Mouse (Mus musculus): ENCODE results near the gene Aldh5a1.

Aldh5a1 gene

DNA sequence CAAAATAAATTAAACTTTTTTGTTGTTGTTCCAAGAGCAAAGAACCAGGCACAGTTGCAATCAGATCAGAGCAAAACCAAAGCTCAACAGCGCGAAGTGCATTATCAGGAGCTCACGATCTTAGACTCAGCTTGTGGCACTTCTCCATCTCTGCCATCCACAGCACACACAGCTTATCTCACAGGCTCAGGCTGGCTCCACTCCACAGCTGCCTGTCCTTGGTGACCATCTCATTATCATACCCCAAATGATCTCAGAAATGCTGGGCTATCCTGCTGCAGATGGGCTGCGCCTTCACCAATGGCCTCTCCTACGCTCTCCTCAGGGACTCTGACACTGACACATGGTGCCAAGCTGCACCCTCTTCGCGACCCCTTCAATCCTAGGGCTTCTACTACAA is 4.3 kb downstream of the Aldh5a1 start:
- no peak for DNase-seq (ENCODE audit: low spot score in 2 of 2)

DNA sequence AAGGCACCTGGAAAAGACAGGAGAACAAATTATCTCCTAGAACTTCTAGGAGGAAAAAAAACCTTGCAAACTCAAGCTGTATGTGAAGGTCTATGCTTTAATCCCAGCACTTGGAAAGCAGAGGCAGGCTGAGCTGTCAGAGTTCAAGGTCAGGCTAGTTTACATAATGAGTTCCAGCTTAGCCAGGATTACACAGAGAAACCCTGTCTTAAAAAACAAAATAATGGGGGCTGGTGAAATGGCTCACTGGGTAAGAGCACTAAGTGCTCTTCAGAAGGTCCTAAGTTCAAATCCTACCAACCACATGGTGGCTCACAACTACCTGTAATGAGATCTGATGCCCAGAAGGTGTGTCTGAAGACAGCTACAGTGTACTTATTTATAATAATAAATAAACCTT is 6.9 kb downstream of the Aldh5a1 start:
- DNase-seq (ENCODE audit: low spot score in 2 of 2) = no peak

DNA sequence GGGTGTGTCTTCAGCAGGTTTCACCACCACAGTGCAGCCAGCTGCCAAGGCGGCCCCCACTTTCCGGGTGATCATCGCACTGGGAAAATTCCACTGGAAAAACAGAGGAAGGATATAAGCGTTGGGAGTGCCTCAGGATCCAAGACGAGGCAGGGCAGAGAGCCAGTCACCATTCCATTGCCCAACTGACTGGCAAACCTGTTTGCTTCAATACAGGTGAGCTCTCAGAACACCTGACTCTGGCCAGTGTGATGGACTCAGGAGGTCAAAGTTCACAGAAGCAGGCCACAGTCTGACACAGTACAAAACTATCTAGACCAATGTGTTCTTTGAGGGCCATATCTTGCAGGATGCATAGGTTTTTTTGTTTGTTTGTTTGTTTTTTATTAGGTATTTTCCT is 13.5 kb downstream of the Aldh5a1 start:
- DNase-seq (ENCODE audit: low spot score in 2 of 2) = no peak

DNA sequence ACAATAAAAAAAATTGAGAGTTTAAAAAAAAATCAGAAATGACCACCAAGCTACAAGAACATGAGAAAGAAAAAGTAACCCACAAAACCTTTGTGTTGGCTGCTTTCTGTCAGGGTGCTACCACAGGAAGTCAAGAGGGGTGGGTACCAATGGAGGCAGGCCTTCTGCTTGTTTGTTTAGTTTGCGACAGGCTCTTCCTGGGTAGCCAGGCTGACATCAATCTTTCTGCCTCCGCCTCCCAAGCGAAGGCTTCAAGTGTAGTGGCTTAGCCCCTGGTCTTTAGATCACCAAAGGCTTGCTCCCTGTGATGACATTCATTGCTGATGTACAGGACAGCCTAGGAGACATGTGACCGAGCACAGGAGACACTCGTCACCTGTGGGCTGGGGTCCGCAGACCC is 16.2 kb downstream of the Aldh5a1 start:
- peak; percentile 28 to 41 for DNase-seq (ENCODE audit: low spot score in 2 of 2)

GRCm38 (mm10) chr13:24920333-24920977 is 17.0 kb downstream of the Aldh5a1 start:
- peak; percentile 37 to 58 for DNase-seq (ENCODE audit: low spot score in 2 of 2)

DNA sequence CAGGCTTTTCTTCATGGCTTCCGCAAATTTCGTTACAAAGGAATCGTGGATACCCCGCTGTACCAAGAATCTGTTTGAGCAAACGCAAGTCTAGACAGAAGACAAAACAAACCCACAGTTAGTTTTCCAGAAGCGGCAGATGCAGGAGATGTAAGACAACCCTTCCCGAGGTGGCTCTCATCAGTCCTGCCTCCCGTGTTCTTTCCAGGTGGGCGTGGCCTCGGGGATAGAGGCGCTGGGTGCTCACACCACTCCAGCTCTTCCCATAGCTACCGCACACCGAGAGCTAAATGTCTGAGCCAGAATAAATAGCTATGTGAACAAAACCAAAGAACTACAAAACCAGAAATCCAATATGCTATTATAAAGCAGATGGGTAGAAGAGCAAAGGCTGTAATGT is 21.6 kb downstream of the Aldh5a1 start:
- DNase-seq (ENCODE audit: low spot score in 2 of 2) = no peak

DNA sequence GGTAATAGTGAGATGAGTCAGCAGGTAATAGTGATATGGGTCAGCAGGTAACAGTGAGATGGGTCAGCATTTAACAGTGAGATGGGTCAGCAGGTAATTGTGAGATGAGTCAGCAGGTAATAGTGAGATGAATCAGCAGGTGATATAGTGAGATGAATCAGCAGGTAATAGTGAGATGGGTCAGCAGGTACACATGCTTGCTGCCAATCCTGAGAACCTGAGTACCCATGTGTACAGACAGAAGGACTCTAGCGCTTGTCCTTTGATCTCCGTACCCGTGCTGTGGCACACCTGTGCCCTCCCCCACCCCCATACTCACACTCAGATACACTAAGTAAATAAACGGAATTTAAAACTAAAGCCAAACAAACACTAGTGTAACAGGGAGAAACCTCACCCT is 22.5 kb downstream of the Aldh5a1 start:
- DNase-seq (ENCODE audit: low spot score in 2 of 2) = no peak

GRCm38 (mm10) chr13:24913576-24913975 is 23.9 kb downstream of the Aldh5a1 start:
- DNase-seq (ENCODE audit: low spot score in 2 of 2) = no peak

DNA sequence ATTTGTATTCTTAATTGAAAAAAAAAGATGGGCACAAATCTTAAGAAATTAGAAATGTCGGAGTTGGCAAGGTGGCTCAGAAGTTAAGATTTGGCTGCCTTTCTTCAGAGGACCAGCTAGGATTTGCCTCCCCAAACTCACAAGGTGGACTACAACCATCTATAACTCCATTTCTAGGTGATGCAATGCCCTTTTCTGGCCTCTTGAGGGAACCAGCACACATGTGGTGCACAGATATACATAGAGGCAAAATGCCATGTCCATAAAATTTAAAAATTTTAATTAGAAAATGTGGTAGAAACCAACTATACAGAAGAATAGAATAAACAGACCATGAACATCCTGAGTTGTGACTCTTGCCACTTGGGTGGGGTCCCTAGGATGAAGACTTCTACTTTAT is 28.3 kb downstream of the Aldh5a1 start:
- no peak for DNase-seq (ENCODE audit: low spot score in 2 of 2)

GRCm38 (mm10) chr13:24906831-24907570 is 30.5 kb downstream of the Aldh5a1 start:
- DNase-seq (ENCODE audit: low spot score in 2 of 2) = no peak

DNA sequence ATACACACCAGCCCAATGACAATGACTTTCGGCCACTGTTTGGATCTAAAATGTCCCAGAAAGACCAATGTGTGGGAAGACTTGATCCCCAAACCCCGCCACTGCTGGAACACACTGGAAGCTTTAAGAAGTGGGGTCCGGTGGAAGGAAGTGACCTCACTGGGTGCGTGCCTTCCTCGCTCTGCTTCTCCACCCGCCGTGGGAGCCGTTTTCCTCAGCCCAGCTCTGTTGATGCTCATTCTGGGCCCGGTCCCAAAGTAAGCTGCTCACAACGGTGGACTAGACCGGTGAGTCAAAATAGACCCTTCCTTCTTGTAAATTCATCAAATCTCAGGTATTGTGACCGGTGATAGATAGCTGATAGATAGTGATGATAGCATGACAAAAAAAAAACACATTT is 32.0 kb downstream of the Aldh5a1 start:
- no peak for DNase-seq (ENCODE audit: low spot score in 2 of 2)

DNA sequence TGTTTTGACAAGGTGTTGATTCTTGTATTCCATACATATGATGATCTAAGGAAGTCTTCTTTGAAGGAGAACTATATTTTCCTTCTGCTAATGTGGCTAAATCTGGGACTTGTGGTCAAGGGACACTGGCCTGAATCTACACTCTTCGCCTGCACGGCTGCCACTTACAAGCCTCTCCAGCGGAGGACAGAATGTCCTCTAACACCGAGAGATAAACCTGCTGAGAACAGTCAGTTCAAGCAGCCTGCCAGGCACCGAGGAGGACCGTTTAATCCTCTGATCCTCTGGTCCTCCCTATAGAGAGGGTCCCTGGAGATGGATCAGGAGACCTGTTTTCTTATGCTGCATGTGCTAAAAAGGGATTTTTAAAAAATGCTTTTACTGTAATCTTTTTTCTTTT is 34.0 kb downstream of the Aldh5a1 start:
- no peak for DNase-seq (ENCODE audit: low spot score in 2 of 2)

DNA sequence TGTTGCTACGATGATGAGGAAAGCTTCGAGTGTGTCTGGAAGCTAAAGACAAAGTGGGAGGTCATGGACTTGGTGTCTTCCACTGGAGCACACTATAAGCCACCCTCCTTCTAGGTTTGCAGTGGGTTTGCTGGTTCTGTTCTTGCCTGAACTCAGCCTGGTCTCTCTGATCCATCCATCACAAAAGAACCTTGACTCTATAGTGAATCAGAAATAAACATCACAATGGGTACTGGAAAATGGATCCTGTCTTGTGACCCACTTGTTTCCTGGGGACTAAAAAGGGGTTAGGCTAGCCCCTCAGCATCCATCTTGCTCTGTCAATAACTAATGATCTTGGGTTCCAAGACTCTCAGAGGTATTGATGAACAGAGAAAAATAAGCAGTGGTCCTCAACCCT is 35.5 kb downstream of the Aldh5a1 start:
- DNase-seq (ENCODE audit: low spot score in 2 of 2) = no peak

GRCm38 (mm10) chr13:24893880-24894279 is 43.6 kb downstream of the Aldh5a1 start:
- DNase-seq (ENCODE audit: low spot score in 2 of 2) = no peak

DNA sequence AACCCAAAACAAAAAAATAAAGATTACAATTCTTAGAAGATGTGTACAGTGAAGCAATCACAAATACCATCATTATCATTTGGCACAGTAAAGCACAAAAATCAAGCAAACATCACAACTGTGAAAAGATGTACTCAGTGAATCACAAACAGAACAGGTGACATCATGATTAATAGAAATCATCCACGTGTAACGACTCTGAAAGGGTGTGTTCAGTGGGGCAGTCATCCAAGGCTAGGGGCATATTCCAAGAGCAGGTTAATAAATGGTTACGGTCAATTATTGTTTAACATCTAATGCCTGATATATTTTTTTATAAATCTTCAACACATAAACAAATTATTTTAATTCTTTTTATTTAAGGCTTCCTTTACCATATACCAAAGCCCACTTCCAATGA is 44.9 kb downstream of the Aldh5a1 start:
- DNase-seq (ENCODE audit: low spot score in 2 of 2) = no peak

- no peak for DNase-seq (ENCODE audit: low spot score in 2 of 2)
Observed at GRCm38 (mm10) chr13:24889554-24889953, 47.9 kb downstream of the Aldh5a1 start.

GRCm38 (mm10) chr13:24882411-24882810 is 55.0 kb downstream of the Aldh5a1 start:
- no peak for DNase-seq (ENCODE audit: low spot score in 2 of 2)

DNA sequence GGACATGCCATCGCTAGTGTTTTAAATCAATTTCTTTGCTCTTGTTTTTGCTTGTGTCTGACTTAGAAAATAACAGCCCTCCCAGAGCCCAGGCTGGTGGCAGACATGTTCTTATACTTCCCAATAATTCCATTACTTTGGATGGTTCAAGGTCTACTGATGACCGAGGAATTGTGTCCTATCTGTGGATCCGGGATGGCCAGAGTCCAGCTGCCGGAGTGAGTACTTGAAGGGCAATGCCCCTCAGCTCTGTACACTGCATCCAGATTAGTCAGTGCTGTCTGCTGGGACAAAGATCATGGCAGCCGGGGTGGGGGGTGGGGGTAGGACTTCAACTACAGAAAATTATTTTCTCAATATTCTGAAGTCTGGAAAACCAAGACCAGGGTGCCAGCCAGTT is 56.8 kb downstream of the Aldh5a1 start:
- DNase-seq (ENCODE audit: low spot score in 2 of 2) = no peak

DNA sequence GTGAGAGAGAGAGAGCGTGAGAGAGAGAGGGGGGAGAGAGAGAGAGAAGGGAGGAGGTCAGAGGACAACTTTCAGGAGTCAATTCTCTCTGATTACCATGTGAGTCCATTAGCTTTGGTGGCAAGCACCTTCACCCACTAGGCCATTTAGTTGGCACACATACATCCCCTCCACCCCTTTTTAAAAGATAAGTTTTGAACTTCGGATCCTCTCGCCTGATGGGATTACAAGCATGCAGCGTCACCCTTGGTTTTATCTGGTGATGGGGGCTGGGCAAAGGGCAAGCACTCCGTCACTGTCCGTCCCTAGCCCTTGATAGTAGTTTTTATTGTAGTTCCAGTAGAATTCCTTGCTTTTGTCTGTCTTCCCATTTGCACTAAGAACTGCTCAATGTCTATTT is 57.3 kb downstream of the Aldh5a1 start:
- no peak for DNase-seq (ENCODE audit: low spot score in 2 of 2)

DNA sequence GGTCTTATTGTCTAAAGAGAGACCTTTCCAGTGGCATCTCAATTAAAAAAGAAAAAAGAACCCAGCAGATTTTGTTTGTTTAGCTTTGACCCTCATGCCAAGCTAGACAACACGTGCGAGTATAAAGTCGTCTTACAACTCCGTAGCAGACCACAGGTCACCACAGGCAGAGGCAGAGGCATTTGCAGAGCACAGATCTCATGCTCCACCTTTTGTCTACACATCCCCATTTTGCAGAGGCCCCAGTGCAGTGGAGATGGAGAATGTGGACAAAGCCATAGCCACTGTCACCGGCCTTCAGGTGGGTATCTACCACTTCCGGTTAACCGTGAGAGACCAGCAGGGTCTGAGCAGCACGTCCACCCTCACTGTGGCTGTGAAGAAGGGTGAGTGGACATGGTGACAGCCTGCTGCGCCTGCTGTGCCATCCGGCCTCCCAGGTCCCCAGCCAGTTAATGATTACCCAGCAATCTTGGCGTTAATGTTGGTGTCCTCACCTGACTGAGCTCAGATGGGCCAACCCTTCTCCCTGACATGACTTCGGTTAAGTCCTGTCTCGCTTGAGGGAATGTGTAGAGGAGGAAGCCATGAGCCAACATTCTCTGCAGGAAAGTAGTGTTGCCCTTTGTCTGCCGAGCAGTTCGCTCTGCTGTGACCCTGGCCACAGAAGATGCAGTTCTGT is 58.0 kb downstream of the Aldh5a1 start:
- DNase-seq (ENCODE audit: low spot score in 2 of 2) = no peak

- DNase-seq (ENCODE audit: low spot score in 2 of 2) = no peak
Observed at GRCm38 (mm10) chr13:24868233-24868632, 69.2 kb downstream of the Aldh5a1 start.

GRCm38 (mm10) chr13:24867789-24868188 is 69.7 kb downstream of the Aldh5a1 start:
- no peak for DNase-seq (ENCODE audit: low spot score in 2 of 2)
